Mouse (Mus musculus) neutrophil, adult 5-6 weeks (primary cell): ENCODE results near the gene Kcnn3. TPM values are rescaled to one million over a fixed set of nuclear protein-coding genes. Genes with fewer than 3 reads are reported as not detected.

Source experiments
- ATAC-seq: fragments of 151-379, 151-347 bp; 2 replicates; pipeline ENCODE4 v1.8.0; 2017; ENCODE audit warnings: mild to moderate bottlenecking, moderate TSS enrichment; ENCODE audit not compliant: insufficient number of reproducible peaks, poor library complexity, low FRiP score, severe bottlenecking; ENCODE audit errors: extremely low read depth
- total RNA-seq: library from RNA; stranded (forward); fragments of 200-1000 nt; gene quantifications from 2 replicates; pipeline ENCODE4 v1.2.3, GENCODE M21; 2017

Gene Kcnn3
- total RNA-seq, 1 experiment from 2014 or later = not detected

- no peak for ATAC-seq
Measured at GRCm38 (mm10) chr3:89598361-89598760, 78.4 kb downstream of the Kcnn3 start.

DNA sequence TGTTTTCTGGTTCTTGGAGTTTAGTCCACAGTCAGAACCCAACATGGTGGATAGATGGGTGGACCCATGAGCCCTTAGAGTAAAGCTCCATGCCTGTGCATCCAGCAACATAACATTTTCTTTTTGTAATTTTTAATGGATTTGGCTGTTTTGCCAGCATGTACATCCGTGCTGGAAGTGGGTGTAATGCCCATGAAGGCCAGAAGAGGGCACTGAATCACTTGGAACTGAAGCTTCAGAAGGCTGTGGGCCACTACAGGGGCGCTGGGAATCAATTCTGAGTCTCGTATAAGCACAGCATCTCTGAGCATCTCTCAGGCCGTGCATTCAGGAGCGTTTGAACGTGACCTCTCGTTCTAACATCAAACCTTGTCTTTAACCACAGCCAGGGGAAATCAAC lies 79.0 kb downstream of the Kcnn3 start:
- ATAC-seq = no peak

DNA sequence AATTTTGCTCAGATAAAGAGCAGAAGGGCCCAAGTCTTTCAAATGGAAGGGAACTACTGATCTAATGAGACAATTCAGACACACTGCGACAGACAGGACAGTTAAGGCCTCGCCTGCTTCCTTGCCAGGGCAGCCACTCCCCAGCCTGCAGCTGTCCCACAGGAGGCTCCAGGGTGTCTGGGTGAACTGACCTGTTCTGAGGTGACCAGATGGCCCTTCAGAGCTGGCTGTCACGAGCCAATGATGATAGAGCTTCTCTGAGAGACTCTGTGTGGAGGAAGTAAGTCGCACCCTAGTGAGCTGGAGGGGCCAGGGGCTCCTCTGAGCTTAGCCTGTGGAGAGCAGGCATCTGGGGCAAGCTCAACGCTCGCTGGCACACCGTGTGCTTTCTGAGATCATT lies 81.1 kb downstream of the Kcnn3 start:
- no peak for ATAC-seq

DNA sequence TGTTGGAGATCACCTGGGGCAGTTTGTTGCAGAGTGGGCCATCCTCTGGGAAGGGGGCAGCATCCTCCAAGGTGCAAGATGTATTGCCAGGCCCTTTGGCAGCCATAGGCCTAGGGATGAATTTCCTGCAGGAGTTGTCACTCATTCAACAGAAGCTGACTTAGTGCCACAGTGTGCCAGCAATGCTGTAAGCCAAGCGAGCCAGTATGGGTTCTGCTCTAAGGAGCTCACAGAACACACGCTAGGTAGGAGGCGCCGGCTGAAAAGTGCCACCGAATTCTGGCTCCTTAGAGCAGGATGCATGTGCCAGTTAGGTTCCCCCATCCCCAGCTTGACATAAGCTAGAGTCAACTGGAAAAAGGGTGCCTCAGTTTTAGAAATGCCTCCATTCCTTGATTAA lies 83.3 kb downstream of the Kcnn3 start:
- no peak for ATAC-seq

DNA sequence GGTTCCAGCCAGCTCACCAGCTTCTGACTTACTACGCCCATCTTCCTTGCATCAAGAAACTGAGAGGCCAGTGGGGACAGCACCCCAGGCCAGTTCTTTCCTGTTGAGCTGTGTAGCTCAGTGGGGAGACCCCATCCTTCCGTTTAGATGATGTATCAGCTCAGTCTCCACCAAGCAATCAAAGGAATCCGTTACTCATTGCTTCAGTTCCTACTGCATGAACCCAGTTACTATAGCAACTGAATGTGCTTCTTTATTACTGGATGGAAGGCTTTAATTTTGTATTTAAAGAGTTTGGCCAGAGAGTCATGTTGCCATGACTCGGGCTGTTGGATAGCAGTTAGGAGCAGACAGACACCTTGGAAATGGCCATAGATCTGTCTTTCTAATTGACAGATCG lies 85.3 kb downstream of the Kcnn3 start:
- no peak for ATAC-seq

DNA sequence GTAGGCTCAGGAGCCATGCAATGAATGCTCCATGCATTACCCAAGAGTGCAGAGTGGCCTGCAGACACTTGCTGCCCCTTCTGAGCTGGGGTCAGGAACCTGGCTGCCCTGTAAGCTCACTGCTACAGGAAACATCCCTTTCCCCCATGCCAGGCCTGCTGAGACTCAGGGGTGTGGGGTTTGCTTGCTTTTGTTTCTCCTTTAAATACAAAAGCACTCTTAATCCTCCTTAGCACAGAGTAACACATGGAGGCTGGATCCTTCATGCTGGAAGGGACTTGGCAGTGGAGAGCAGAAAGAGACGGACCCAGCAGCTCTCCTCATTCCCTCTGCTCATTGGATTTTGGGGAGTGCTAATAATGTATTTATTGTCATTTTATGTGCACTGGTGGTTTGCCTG lies 87.4 kb downstream of the Kcnn3 start:
- ATAC-seq = no peak

DNA sequence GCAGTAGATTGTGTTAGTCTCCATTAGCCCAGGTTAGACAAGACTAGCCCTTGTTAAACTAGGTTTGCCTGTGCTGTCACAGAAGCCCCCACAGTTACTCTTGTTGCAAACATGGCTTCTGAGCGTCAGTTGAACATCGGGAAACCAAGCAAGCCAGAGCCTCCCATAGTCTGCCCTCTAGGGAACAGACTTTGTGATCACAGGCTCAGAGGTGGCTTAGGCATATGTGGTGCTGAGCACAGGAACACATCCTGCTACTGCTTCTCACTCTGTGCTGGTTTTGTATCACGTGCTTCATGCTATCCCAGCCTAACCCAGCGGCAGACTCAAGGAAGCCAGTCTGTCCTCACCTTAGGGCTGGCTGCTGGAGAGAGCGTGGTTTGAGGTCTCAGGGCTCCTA lies 92.1 kb downstream of the Kcnn3 start:
- ATAC-seq = no peak

- no peak for ATAC-seq
Measured at GRCm38 (mm10) chr3:89613526-89614523, 93.9 kb downstream of the Kcnn3 start.

GRCm38 (mm10) chr3:89616861-89617260 lies 96.9 kb downstream of the Kcnn3 start:
- no peak for ATAC-seq

GRCm38 (mm10) chr3:89617360-89617759 lies 97.4 kb downstream of the Kcnn3 start:
- no peak for ATAC-seq

- no peak for ATAC-seq
Measured at GRCm38 (mm10) chr3:89622825-89623224, 102.9 kb downstream of the Kcnn3 start.

DNA sequence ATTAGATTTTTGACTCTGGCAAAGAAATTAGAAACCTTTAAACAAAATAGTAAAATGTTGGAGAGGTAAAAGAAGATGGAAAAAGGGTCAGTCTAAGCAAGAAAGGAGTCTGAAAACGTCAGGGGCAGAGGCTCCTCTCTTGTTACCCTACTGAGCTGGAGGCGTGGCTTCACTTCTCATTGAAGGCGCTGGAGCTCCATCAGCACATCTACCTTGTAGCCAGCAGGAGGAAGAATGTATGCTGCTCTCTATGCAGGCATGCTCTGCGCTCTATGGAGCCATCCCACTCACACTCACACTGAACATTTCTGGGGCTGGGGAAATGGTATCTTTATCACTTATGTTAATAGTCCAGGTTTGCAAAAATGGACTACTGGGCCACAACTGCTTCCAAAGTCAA lies 103.6 kb downstream of the Kcnn3 start:
- ATAC-seq = no peak

- no peak for ATAC-seq
Measured at GRCm38 (mm10) chr3:89624001-89624400, 104.0 kb downstream of the Kcnn3 start.

GRCm38 (mm10) chr3:89624814-89625445 lies 105.0 kb downstream of the Kcnn3 start:
- ATAC-seq = no peak

DNA sequence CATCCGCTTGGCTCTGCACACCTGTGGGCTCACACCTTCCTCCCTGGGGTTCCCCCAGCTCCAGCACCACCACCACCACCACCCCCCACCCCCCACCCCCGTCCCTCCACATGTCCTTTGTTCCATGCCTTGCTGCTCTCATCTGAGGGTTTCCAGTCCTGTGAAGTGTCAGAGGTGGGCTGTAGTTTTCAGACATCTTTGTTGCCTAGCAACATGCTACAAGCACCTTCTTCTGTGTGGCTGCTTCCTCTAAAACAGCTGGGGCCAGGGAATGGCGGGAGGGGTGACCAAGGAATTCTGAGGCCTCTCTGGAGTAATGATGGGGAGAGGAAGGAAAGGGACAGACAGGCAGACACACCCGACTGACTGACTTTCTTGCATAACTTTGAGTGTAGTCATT lies 106.6 kb downstream of the Kcnn3 start:
- ATAC-seq = no peak

DNA sequence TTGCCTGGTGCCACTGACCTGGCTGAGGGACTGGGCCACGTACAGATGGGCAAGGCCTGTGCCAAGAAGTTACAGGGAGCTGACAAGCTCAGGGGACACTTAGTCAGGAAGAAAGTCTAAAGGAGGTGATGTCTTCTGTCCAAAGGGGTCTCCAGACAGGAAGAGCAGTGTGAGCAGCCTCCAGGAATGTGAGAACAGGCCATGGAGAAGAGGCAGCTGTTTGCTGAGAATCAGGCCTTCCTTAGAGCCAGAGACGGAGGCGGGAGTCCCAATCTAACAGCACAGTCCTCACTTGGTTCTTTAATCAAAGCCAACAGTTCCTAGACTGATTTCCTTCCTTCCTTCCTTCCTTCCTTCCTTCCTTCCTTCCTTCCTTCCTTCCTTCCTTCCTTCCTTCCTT lies 109.8 kb downstream of the Kcnn3 start:
- no peak for ATAC-seq

- no peak for ATAC-seq
Measured at GRCm38 (mm10) chr3:89631750-89632149, 111.8 kb downstream of the Kcnn3 start.

- no peak for ATAC-seq
Measured at GRCm38 (mm10) chr3:89633531-89633930, 113.6 kb downstream of the Kcnn3 start.

DNA sequence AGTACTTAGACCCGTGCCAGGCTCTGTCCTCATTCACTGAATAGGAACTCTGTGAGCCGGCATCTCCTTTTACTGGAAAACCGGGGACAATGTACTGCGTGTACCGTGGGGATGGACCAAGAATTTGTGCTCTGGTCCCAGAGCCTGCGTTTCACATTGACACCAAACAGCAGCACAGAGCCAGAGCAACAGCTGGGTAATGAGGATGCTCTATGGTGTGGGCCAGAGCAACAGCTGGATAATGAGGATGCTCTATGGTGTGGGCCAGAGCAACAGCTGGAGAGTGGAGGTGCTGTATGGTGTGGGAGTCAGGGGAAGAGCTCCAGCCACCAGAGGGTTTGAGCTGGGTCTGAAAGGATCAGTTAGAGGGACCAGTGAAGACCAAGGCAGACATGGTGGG lies 114.0 kb downstream of the Kcnn3 start:
- ATAC-seq = no peak

- ATAC-seq = no peak
Measured at GRCm38 (mm10) chr3:89640804-89641203, 120.8 kb downstream of the Kcnn3 start.
